Mouse (Mus musculus) adrenal gland, adult 18-20 months (tissue): ENCODE results near the gene Nr5a1. TPM values are rescaled to one million over a fixed set of nuclear protein-coding genes. Genes with fewer than 3 reads are reported as not detected.

Experiments
- DNase-seq, 2 experiments: peaks; one replicate each; pipeline ENCODE4 v3.0.0; 2021 to 2022; ENCODE audit warnings: low spot score in 2 of 2
- total RNA-seq, 2 experiments: library from RNA; stranded (reverse); gene quantifications; 1 replicate in 1 of 2; 2 replicates in 1 of 2; pipeline ENCODE4 v1.2.3; 2021

The Nr5a1 gene
- total RNA-seq, 2 experiments from 2014 or later = 563 to 1,005 TPM

- peak; percentile 40 to 62 for DNase-seq
These were observed 7.7 kb downstream of the Nr5a1 start for GRCm38 (mm10) chr2:38706661-38707060.

DNA sequence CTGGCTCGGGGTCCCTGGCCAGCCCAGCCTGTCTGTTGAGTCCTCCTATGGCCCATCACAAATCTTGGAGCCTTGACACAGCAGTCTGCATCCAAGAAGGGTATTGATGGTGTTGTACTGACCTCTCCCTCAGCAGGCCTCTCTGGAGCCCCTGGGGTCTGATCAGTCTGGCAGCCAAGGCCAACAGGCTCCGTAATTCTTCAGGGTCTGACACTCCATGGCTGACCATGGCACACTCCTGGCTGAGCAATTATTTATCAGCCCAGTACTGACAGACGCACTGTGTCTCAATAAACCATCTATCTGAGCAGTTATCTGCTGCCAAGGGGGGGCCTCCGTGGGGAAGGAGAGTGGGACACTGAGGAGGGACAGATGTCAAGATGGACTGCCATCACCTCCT is 9.3 kb downstream of the Nr5a1 start:
- DNase-seq = no peak

- DNase-seq = no peak
These were observed 10.0 kb downstream of the Nr5a1 start for GRCm38 (mm10) chr2:38704336-38704735.

- DNase-seq = no peak
These were observed 14.2 kb downstream of the Nr5a1 start for GRCm38 (mm10) chr2:38700177-38700576.

GRCm38 (mm10) chr2:38698623-38699022 is 15.7 kb downstream of the Nr5a1 start:
- no peak for DNase-seq

GRCm38 (mm10) chr2:38697128-38698120 is 16.9 kb downstream of the Nr5a1 start:
- DNase-seq = no peak

DNA sequence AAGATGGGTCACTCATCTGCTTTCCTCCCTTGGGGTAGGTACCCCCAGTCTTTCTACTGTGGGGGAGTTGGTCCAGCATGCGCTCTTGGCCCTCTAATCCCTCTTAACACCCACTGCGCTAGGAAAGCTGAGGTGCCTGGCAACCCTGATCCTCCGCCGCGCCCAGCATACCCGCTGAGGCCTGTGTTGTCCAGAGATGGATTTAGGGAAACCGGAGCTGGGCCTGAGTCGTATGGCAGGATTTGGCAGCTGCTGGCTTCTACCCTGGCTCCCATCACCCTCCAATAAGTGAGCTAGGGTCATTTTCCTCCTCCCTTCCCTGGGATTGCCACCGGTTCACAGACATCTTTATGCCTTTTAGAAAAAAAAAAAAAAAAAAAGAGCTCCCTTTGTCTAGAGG is 18.6 kb downstream of the Nr5a1 start:
- no peak for DNase-seq

DNA sequence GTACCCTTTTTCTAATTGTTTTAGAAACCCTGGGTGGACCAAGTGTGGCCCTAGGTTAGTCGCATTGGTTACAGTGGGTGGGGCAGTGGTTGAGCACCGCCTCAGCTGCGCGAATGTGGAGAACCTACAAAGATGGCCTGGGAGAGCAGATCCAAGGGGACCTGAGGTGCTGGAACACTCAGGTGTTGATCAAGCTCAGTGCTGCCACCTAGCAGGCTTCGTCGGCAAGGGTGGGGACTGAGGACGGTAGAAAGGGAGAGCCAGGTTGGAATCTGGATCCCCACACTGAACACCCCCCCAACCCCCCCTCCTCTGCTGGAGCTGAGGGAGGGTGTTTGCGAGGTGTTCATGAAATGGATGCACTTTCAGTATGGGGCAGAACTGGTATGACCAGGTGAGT is 22.8 kb downstream of the Nr5a1 start:
- DNase-seq = peak in 1 of 2 experiments; percentile 54

DNA sequence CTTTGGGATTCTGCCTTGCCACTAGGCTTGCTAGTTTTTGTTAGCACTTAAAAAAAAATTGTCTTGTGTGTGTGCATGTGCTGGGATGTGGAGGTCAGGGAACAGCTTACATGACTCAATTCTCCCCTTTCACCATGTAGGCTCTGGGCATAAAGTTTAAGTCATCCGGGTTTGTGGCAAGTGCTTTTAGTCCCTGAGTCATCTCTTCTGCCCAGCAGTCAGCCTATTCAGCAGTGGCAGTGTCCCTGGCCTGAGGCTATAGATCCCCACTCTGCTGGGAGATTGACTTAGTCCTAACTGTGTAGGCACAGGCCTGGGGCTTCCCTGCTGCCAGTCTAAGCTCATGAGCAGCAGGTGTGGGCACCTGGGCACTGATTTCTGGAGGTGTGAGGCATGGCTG is 24.5 kb downstream of the Nr5a1 start:
- no peak for DNase-seq

DNA sequence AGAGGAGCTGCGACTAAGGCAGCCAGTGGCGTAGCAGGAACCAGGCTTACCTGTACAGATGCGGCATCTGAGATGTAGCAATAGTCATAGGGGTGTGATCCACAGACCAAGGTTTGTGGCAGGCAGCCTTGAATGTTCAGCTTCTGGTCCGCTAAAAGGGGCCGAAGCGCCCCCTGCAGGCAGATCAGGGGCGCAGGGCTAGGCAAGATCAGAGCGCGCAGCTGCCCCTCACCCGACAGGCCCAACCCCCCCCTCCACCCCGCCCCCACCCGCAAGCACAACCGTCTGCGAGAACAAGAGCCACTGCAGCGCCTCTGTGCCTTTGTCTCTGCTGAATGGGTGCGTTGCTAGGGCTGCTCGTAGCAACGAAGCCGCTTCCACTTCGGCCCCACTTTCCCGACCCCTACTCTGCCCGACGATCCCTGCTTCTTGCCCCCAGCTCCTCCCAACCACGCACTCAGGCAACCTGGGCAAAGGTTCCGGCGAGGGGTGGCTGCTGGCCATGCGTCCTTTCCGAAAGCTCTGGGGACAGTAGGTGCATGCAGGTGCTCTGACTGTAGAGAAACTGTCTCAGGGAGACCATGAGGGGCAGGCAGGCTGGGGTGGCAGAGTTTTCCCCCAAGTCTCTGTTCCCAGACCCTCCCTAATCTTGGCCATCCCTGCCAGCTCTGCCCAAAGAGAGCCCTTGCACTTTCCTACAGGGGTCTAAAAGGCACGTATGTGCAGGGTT is 25.4 kb downstream of the Nr5a1 start:
- DNase-seq = peak in 1 of 2 experiments; percentile 50

- DNase-seq = no peak
These were observed 28.6 kb downstream of the Nr5a1 start for GRCm38 (mm10) chr2:38685746-38686145.

DNA sequence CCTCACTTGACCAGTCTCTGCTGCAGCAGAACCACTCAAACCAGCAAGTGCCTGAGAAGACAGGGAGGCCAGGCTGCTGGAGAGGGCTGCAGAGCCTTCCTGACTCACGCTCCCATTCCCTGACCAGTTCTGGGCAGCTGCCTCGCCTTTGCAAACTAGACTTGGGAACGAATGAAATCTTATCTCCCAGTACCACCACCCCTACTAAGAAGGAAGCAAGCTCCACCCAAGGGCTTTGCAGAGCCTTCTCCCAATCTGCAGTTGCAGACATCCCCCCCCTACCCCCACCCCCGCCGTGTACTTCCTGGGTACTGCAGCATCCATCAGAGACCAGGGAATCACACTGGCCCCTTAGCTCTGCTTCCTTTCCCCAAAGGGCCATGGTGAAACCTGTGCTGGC is 31.3 kb downstream of the Nr5a1 start:
- DNase-seq = no peak

- no peak for DNase-seq
These were observed 32.1 kb downstream of the Nr5a1 start for GRCm38 (mm10) chr2:38682209-38682608.

DNA sequence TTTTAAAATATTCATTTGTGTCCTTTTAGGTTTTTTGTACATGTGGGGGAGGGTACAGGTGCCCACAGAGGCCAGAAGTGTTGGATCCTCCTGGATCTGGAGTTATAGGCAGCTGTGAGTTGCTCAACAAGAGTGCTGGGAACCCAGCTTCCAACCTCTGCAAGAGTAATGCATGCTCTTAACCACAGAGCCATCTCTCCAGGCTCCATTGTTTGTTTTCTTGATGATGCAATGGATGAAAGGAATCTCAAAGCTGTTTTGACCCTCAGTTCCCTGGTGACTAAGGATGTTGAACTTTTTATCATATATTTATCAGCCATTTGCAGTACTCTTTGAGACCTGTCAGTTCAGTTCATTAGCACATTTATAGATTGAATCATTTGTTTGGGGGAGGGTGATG is 35.4 kb downstream of the Nr5a1 start:
- no peak for DNase-seq

DNA sequence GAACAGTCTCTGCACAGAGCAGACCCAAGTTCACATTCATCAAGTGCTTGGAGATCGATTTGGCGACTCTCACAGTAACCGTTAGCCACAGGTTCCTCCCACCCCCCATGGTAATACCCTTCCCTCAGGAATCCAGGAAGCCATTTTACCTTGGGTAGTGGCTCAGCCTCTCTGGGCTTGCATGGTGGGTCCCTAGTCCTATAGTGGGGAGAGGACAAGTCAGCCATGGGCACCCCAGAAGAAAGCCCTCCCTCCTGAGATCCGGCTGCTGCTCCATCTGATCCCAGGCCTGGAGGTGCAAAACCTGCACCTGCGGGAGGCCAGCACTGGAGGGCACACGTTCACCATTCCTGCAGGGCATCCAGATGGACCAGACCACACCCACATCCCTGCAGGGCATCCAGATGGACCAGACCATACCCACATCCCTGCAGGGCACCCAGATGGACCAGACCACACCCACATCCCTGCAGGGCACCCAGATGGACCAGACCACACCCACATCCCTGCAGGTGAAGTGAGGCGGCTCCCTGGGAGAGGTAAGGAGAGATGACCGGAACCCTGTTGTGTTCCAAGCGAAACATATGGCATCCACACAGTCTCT is 38.9 kb downstream of the Nr5a1 start:
- DNase-seq = no peak

DNA sequence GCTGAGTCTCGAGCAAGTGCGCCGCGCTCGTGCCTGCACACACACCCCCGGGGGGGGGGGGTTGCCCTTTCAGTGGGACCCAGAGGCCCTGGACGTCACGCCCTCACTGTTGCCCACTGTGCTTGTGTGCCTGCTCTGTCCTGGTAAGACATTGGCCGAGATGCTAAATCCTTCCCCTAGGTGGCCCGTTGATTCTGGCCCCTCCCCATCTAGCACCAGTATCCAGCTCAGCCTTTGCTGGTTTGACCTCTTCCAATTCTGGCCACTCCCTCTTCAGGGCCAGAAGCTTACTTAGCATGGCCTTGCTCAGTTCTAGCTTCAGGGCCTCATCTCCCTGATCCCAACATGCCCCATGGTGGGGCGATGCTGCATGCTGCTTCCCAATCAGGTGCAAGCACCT is 41.8 kb downstream of the Nr5a1 start:
- DNase-seq = no peak

- no peak for DNase-seq
These were observed 45.4 kb downstream of the Nr5a1 start for GRCm38 (mm10) chr2:38668802-38669580.

- peak in 1 of 2 experiments; percentile 39 for DNase-seq
These were observed 52.9 kb downstream of the Nr5a1 start for GRCm38 (mm10) chr2:38661398-38661797.

DNA sequence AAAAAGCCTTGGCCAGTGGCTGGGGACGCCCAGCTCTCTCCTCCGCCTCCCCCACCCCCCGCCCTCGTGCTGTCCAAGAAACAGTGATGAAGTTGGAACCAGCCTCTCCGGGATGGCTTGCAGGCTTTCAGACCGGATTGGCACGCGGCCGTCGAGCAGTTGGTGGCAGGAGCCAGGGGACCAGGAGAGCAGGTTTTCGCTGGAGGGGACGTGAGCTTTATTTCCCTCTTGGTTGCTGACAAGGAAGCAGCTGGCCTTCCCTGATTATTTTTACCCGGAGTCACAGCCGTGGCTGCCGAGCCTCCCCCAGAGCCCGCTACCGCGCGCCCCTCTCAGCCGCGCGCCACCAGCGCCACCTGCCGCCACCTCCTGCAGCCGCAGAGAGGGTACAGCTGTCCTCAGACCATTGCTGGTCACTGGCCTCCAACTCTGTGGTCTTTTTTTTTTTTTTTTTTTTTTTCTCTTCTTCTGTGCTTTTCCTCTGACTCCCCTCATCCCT is 56.0 kb downstream of the Nr5a1 start:
- peak; percentile 84 to 86 for DNase-seq

- DNase-seq = peak in 1 of 2 experiments; percentile 20
These were observed 60.6 kb downstream of the Nr5a1 start for GRCm38 (mm10) chr2:38653694-38654093.

DNA sequence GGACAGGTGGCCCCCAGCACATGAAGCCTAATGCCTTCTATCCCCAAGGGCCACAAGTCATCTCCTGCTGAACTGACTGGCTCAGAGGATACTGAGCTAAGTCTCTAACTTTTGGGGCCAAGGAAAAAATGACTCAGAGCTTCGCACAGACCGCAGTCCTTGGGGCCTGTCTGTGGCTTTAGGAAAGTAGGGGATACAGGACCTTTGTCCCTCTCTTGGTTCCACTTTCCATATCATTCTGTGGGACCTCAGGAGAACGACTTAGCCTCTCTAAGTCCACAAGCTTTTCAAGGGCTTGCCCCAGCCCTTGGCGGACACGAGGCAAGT is 61.1 kb downstream of the Nr5a1 start:
- DNase-seq = no peak
